Comparison of ENCODE assay signal across 9 mouse cellular contexts in genomic region chr13:75088597-75088996, GRCm38 (mm10). TPM values are rescaled to one million over a fixed set of nuclear protein-coding genes. Genes with fewer than 3 reads are reported as not detected.
A peak's percentile ranks its signal among the peaks of the same experiment; 100 is the strongest.
DNase-seq lines count a peak whose midpoint lies in the region; ATAC-seq and TF ChIP-seq lines count a peak whose summit lies in the region.
"Had no signal": no experiment of that assay in that cellular context is flagged by ENCODE, and none has a peak within 500 bp of the region (broad histone marks: within the 10 kb centered on the region; RNA-seq: fewer than 3 reads in every experiment).

No protein-coding gene starts in this region.

- no peak overlapping the region for H3K4me3 ChIP-seq in forebrain, embryonic 11.5 days (ENCODE audit: low read depth, low read length)
- no peak overlapping the region for H3K4me3 ChIP-seq in forebrain, embryonic 15.5 days
- H3K4me3 ChIP-seq in midbrain, embryonic 14.5 days (replicated peaks; ENCODE audit: low read depth, low read length) = no peak overlapping the region
- H3K4me3 ChIP-seq in midbrain, embryonic 16.5 days (ENCODE audit: low read depth, low read length) = no peak overlapping the region
- H3K4me3 ChIP-seq in thymus, adult 2 months (ENCODE audit: control insufficient read depth, insufficient read depth, low read length) = no peak overlapping the region
- H3K4me3 ChIP-seq: lung, embryonic 15.5 days had no signal

- peak; percentile 66 for DNase-seq in forebrain, embryonic 11.5 days (ENCODE audit: low spot score)
- peak; percentile 52 for DNase-seq in midbrain, embryonic 14.5 days
- DNase-seq in kidney, postnatal 14 days = peak; percentile 7
- DNase-seq in thymus, adult 2 months = no peak
- no peak for DNase-seq in layer of hippocampus, postnatal 25 days (ENCODE audit: extremely low spot score in 1 of 2, low spot score in 1 of 2)
- DNase-seq in frontal cortex, adult 2 months (ENCODE audit: extremely low spot score in 1 of 2, low spot score in 1 of 2) = no peak

- H3K4me1 ChIP-seq in forebrain, embryonic 11.5 days (replicated peaks; ENCODE audit: control insufficient read depth, insufficient read depth, low read length) = no peaks in the 10 kb centered on the region
- H3K4me1 ChIP-seq in forebrain, embryonic 15.5 days = peaks cover 11% of the 10 kb centered on the region
- 0 out of 2 replicates have a peak, but pooled peaks cover 2% of the 10 kb centered on the region for H3K4me1 ChIP-seq in midbrain, embryonic 14.5 days (ENCODE audit: control insufficient read depth, insufficient read depth, low read length)
- no peaks in the 10 kb centered on the region for H3K4me1 ChIP-seq in midbrain, embryonic 16.5 days (ENCODE audit: control insufficient read depth, insufficient read depth, low read length)
- H3K4me1 ChIP-seq in thymus, adult 2 months (replicated peaks; ENCODE audit: control insufficient read depth, insufficient read depth, low read length) = no peaks in the 10 kb centered on the region

- H3K27me3 ChIP-seq in forebrain, embryonic 11.5 days (ENCODE audit: control insufficient read depth, insufficient read depth, low read length) = 0 out of 2 replicates have a peak, but pooled peaks cover 2% of the 10 kb centered on the region
- H3K27me3 ChIP-seq in forebrain, embryonic 15.5 days = no peaks in the 10 kb centered on the region
- no peaks in the 10 kb centered on the region; the same call in 1 of the 2 replicates for H3K27me3 ChIP-seq in midbrain, embryonic 14.5 days (ENCODE audit: control insufficient read depth, insufficient read depth, low read length)
- H3K27me3 ChIP-seq in midbrain, embryonic 16.5 days (ENCODE audit: control insufficient read depth, insufficient read depth, low read depth, low read length) = no peaks in the 10 kb centered on the region
- no peaks in the 10 kb centered on the region for H3K27me3 ChIP-seq in thymus, adult 2 months (ENCODE audit: control insufficient read depth, insufficient read depth, low read length)

- no peak for ATAC-seq in forebrain, embryonic 11.5 days (replicated peaks; ENCODE audit: low FRiP score)
- no peak for ATAC-seq in forebrain, embryonic 15.5 days (replicated peaks)
- ATAC-seq in midbrain, embryonic 14.5 days (ENCODE audit: low FRiP score, low TSS enrichment) = no peak
- no peak for ATAC-seq in midbrain, embryonic 16.5 days

- H3K9ac ChIP-seq in forebrain, embryonic 11.5 days (ENCODE audit: low read length) = no peak overlapping the region
- H3K9ac ChIP-seq in forebrain, embryonic 15.5 days (replicated peaks) = no peak overlapping the region
- H3K9ac ChIP-seq in midbrain, embryonic 14.5 days (replicated peaks; ENCODE audit: low read length) = no peak overlapping the region
- no peak overlapping the region for H3K9ac ChIP-seq in midbrain, embryonic 16.5 days (ENCODE audit: low read depth, low read length)
- H3K9ac ChIP-seq: lung, embryonic 15.5 days had no signal

- no peaks in the 10 kb centered on the region for H3K36me3 ChIP-seq in forebrain, embryonic 11.5 days (ENCODE audit: control insufficient read depth, insufficient read depth, low read length)
- H3K36me3 ChIP-seq in forebrain, embryonic 15.5 days = no peaks in the 10 kb centered on the region
- H3K36me3 ChIP-seq in midbrain, embryonic 14.5 days (ENCODE audit: control insufficient read depth, insufficient read depth, low read length) = no peaks in the 10 kb centered on the region
- no peaks in the 10 kb centered on the region for H3K36me3 ChIP-seq in midbrain, embryonic 16.5 days (ENCODE audit: control insufficient read depth, insufficient read depth, low read length)
- H3K36me3 ChIP-seq in thymus, adult 2 months (ENCODE audit: control insufficient read depth, insufficient read depth, low read length) = no peaks in the 10 kb centered on the region
- H3K36me3 ChIP-seq: lung, embryonic 15.5 days had no signal

- no peak overlapping the region for H3K4me2 ChIP-seq in forebrain, embryonic 11.5 days (ENCODE audit: low read depth, low read length, severe bottlenecking)
- H3K4me2 ChIP-seq in forebrain, embryonic 15.5 days (replicated peaks) = no peak overlapping the region
- H3K4me2 ChIP-seq in midbrain, embryonic 14.5 days (ENCODE audit: low read length) = no peak overlapping the region; the same call in 1 of the 2 replicates
- no peak overlapping the region for H3K4me2 ChIP-seq in midbrain, embryonic 16.5 days (ENCODE audit: low read length)
- H3K4me2 ChIP-seq: lung, embryonic 15.5 days had no signal

- no peaks in the 10 kb centered on the region for H3K9me3 ChIP-seq in forebrain, embryonic 11.5 days (ENCODE audit: control insufficient read depth, low read length)
- no peaks in the 10 kb centered on the region for H3K9me3 ChIP-seq in forebrain, embryonic 15.5 days
- H3K9me3 ChIP-seq in midbrain, embryonic 14.5 days (ENCODE audit: control insufficient read depth, low read length) = no peaks in the 10 kb centered on the region
- no peaks in the 10 kb centered on the region for H3K9me3 ChIP-seq in midbrain, embryonic 16.5 days (replicated peaks; ENCODE audit: control insufficient read depth, low read length, poor library complexity, severe bottlenecking)
- H3K9me3 ChIP-seq: lung, embryonic 15.5 days had no signal

- 19% methylated on average over 6 of the region's 6 CpGs for WGBS in forebrain, embryonic 11.5 days
- 23% methylated on average over 6 of the region's 6 CpGs for WGBS in forebrain, embryonic 15.5 days
- 23% methylated on average over 6 of the region's 6 CpGs for WGBS in midbrain, embryonic 14.5 days
- 17% methylated on average over 6 of the region's 6 CpGs for WGBS in midbrain, embryonic 16.5 days
- WGBS in thymus, adult 2 months = 35% methylated on average over 6 of the region's 6 CpGs

- TF ChIP-seq POLR2A in thymus, adult 2 months (IDR thresholded peaks at IDR 0.05; ENCODE audit: control insufficient read depth, extremely low read depth, insufficient read depth, low read length, poor library complexity) = no peak

- no peak for TF ChIP-seq CTCF in thymus, adult 2 months (IDR thresholded peaks at IDR 0.05; ENCODE audit: borderline replicate concordance, control insufficient read depth, extremely low read depth, insufficient read depth, low read length, poor library complexity)

- H3K27ac ChIP-seq in forebrain, embryonic 11.5 days (ENCODE audit: low read depth, low read length) = no peak overlapping the region
- no peak overlapping the region for H3K27ac ChIP-seq in forebrain, embryonic 15.5 days (replicated peaks)
- H3K27ac ChIP-seq in midbrain, embryonic 14.5 days (replicated peaks; ENCODE audit: low read depth, low read length) = no peak overlapping the region
- no peak overlapping the region for H3K27ac ChIP-seq in midbrain, embryonic 16.5 days (ENCODE audit: low read length)
- no peak overlapping the region for H3K27ac ChIP-seq in thymus, adult 2 months (ENCODE audit: control insufficient read depth, insufficient read depth, low read length)
- H3K27ac ChIP-seq: lung, embryonic 15.5 days had no signal

RNA-seq across cellular contexts. Expression of gene Pcsk1, which starts 1.0 kb away (rescaled TPM):
- polyA plus RNA-seq in forebrain, embryonic 11.5 days (2014; fragmentation: Nextera tagmentation; extraction: Ambion mirVana) = 0.68 and 0.88 TPM in 2 replicates
- 1.5 and 2.0 TPM in 2 replicates for polyA plus RNA-seq in forebrain, embryonic 15.5 days (2015; fragmentation: Nextera tagmentation; extraction: Ambion mirVana)
- polyA plus RNA-seq in midbrain, embryonic 14.5 days (2014; fragmentation: Nextera tagmentation; extraction: Ambion mirVana) = 2.5 and 2.6 TPM in 2 replicates
- 2.7 and 4.0 TPM in 2 replicates for polyA plus RNA-seq in midbrain, embryonic 16.5 days (2015; fragmentation: Nextera tagmentation; extraction: Ambion mirVana)
- 0.22 and 0.32 TPM in 2 replicates for polyA plus RNA-seq in thymus, adult 2 months (2012; rRNA removed)
- total RNA-seq in layer of hippocampus, postnatal 25 days (2021) = 10 to 100 TPM; 15.6 to 17.9 TPM
- 17.1 and 17.6 TPM in 2 replicates for polyA plus RNA-seq in frontal cortex, adult 2 months (2012; rRNA removed)

Comparison
In these comparisons a context has a peak if more than half of its experiments do, and no peak if none do; other contexts are left out.
1. DNase-seq: peak in forebrain, embryonic 11.5 days (single experiment), midbrain, embryonic 14.5 days (single experiment) and kidney, postnatal 14 days (single experiment); none in thymus, adult 2 months (single experiment), layer of hippocampus, postnatal 25 days (0 of 2) and frontal cortex, adult 2 months (0 of 2).